Mouse (Mus musculus) cerebellum, postnatal 10 days (tissue): ENCODE measurements around the gene Ctcfl.

Experiments used
- DNase-seq, 2 experiments: peaks; one replicate each; pipeline ENCODE4 v3.0.0; 2021; ENCODE audit warnings: mixed read lengths in 2 of 2

Gene Ctcfl

DNA sequence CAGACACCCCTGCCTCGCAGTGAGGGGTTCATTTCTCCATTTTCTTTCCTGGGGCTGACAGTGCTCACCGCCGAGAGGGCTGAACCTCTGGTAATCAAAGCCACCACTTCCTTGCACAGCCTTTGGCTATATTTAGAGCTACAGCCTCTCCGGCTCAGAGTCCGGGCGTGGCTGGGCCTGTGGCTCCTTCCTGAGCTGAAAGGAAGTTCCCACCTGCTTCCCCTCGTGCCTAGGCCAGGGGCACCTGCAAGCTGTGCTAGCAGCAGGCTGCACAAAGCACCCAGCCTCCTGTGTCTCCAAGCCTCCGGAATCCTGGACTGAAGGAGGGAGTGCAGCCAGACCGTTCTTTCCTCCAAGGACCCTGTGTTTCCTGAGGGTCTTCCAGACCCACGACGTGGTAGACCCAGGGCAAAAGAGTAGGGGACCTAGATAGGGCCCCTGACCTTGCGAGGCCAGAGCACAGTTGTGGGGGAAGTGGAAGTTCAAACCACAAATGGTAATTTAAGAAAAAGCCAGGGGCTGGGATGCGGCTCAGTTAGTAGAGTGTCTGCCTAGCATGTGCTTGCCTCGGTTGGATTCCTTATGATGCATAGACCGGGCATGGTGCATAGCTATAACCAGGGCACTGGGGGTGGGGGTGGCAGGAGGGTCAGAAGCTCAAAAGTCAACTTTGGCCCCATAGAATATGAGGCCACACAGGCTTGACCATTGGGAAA is 72.6 kb downstream of the Ctcfl start:
- DNase-seq, result no peak

DNA sequence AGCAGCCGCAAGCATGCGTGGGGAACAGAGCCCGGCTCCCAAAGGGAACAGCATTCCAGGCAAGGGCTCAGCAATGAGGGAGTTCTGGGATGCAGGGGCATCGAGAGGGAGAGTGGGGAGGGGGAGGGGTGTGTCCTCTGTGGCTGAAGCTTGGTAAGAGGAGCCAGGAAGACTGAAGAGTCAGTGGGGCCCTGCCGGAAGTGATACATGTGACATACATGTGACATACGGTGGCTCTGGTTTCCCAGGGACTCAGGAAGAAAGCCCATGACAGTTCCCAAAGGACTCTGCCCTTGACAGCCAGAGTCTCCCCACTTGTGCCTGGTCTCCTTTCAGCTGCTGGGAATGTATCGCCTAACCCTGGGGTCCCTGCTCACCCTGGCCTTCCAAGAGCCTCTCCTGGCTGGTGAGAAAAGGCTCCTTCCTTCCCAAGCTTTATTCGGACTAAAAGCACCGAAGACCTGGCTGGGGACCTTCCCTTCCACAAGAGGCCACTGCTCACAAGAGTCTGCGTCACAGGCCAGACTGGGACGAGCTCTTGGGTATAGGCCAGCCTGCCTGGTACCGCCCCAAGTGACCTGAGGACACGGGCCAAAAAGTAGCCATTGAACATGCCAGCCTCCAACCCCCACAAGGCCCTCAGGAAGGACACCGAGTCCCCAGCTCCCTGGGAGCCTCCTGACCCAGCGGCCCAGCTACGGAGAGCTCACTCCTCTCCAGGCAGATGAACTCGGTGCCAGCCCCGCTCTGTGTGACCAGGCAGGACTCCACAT is 74.9 kb downstream of the Ctcfl start:
- DNase-seq, result no peak
